Mouse (Mus musculus): ENCODE data around the gene Cnnm4. TPM values are rescaled to one million over a fixed set of nuclear protein-coding genes. Genes with fewer than 3 reads are reported as not detected.

Cnnm4 gene
- total RNA-seq (2017): 16.4 to 17.0 TPM (median 17.0 TPM) in 3 replicates

GRCm38 (mm10) chr1:36471181-36472105, at the start of gene Cnnm4:
Gene Cnnm4 (plus strand): TSS chr1:36471620.
- peak; percentile 56 for ATAC-seq (replicated peaks; ENCODE audit: insufficient number of reproducible peaks, low FRiP score, low TSS enrichment, poor library complexity, severe bottlenecking)

GRCm38 (mm10) chr1:36429511-36429910, 41.9 kb upstream of the Cnnm4 start:
- ATAC-seq (replicated peaks; ENCODE audit: insufficient number of reproducible peaks, low FRiP score, low TSS enrichment, poor library complexity, severe bottlenecking): no peak

GRCm38 (mm10) chr1:36432999-36433398, 38.4 kb upstream of the Cnnm4 start:
- ATAC-seq (replicated peaks; ENCODE audit: insufficient number of reproducible peaks, low FRiP score, low TSS enrichment, poor library complexity, severe bottlenecking): no peak

GRCm38 (mm10) chr1:36433616-36434015, 37.8 kb upstream of the Cnnm4 start:
- no peak for ATAC-seq (replicated peaks; ENCODE audit: insufficient number of reproducible peaks, low FRiP score, low TSS enrichment, poor library complexity, severe bottlenecking)

- ATAC-seq (replicated peaks; ENCODE audit: insufficient number of reproducible peaks, low FRiP score, low TSS enrichment, poor library complexity, severe bottlenecking): no peak
Measured at GRCm38 (mm10) chr1:36435071-36435470, 36.3 kb upstream of the Cnnm4 start.

GRCm38 (mm10) chr1:36436515-36436914, 34.9 kb upstream of the Cnnm4 start:
- ATAC-seq (replicated peaks; ENCODE audit: insufficient number of reproducible peaks, low FRiP score, low TSS enrichment, poor library complexity, severe bottlenecking): peak; percentile 62

- ATAC-seq (replicated peaks; ENCODE audit: insufficient number of reproducible peaks, low FRiP score, low TSS enrichment, poor library complexity, severe bottlenecking): 0 out of 2 replicates have a peak, but pooled peaks have one; percentile 62
Measured at GRCm38 (mm10) chr1:36437223-36437622, 34.2 kb upstream of the Cnnm4 start.

GRCm38 (mm10) chr1:36441101-36441500, 30.3 kb upstream of the Cnnm4 start:
- ATAC-seq (replicated peaks; ENCODE audit: insufficient number of reproducible peaks, low FRiP score, low TSS enrichment, poor library complexity, severe bottlenecking): no peak

GRCm38 (mm10) chr1:36444471-36445464, 26.7 kb upstream of the Cnnm4 start, which contains the start of gene Lman2l:
Gene Lman2l (minus strand): TSS chr1:36445271.
- peak; percentile 98 for ATAC-seq (replicated peaks; ENCODE audit: insufficient number of reproducible peaks, low FRiP score, low TSS enrichment, poor library complexity, severe bottlenecking)

GRCm38 (mm10) chr1:36445508-36445907, 25.9 kb upstream of the Cnnm4 start:
- no peak for ATAC-seq (replicated peaks; ENCODE audit: insufficient number of reproducible peaks, low FRiP score, low TSS enrichment, poor library complexity, severe bottlenecking)

GRCm38 (mm10) chr1:36446106-36446824, 25.2 kb upstream of the Cnnm4 start:
- peak; percentile 56 for ATAC-seq (replicated peaks; ENCODE audit: insufficient number of reproducible peaks, low FRiP score, low TSS enrichment, poor library complexity, severe bottlenecking)

- ATAC-seq (replicated peaks; ENCODE audit: insufficient number of reproducible peaks, low FRiP score, low TSS enrichment, poor library complexity, severe bottlenecking): no peak
Measured at GRCm38 (mm10) chr1:36446841-36447240, 24.6 kb upstream of the Cnnm4 start.

GRCm38 (mm10) chr1:36454055-36454815, 17.2 kb upstream of the Cnnm4 start:
- ATAC-seq (replicated peaks; ENCODE audit: insufficient number of reproducible peaks, low FRiP score, low TSS enrichment, poor library complexity, severe bottlenecking): no peak

- no peak for ATAC-seq (replicated peaks; ENCODE audit: insufficient number of reproducible peaks, low FRiP score, low TSS enrichment, poor library complexity, severe bottlenecking)
Measured at GRCm38 (mm10) chr1:36457388-36458014, 13.9 kb upstream of the Cnnm4 start.

- no peak for ATAC-seq (replicated peaks; ENCODE audit: insufficient number of reproducible peaks, low FRiP score, low TSS enrichment, poor library complexity, severe bottlenecking)
Measured at GRCm38 (mm10) chr1:36458169-36458568, 13.3 kb upstream of the Cnnm4 start.

GRCm38 (mm10) chr1:36461829-36462228, 9.6 kb upstream of the Cnnm4 start:
- peak; percentile 66 for ATAC-seq (replicated peaks; ENCODE audit: insufficient number of reproducible peaks, low FRiP score, low TSS enrichment, poor library complexity, severe bottlenecking)

GRCm38 (mm10) chr1:36465641-36466160, 5.7 kb upstream of the Cnnm4 start:
- no peak for ATAC-seq (replicated peaks; ENCODE audit: insufficient number of reproducible peaks, low FRiP score, low TSS enrichment, poor library complexity, severe bottlenecking)
